Mouse (Mus musculus) neural tube, embryonic 10.5 days (tissue): ENCODE measurements around the gene Emc6.

Experiments
- DNase-seq: peaks from one replicate; pipeline ENCODE4 v3.0.0-alpha.2; 2017; ENCODE audit warnings: low spot score; ENCODE audit errors: extremely low spot score

The Emc6 gene

DNA sequence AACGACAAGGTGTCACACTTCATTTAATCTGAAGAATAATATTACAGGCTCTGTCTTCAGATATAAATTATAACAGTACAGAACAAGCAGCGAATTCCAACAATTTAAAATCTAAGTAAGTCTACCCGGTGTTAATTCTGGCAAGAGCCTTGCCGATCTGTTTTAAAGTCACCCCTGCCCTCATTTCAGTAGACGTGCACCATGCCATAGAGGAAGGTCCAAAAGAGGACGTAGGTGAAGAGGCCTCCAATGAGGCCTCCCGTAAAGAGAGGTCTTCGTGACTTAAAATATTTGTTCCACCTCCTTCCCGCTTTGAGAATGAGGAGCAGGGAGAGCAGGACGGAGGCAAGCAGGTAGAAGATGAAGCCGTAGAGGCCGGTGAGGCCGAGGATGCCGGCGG, 651 bp downstream of the Emc6 start:
- DNase-seq = no peak

- DNase-seq = no peak
These were observed 1.2 kb downstream of the Emc6 start for GRCm38 (mm10) chr11:73175612-73176011.

GRCm38 (mm10) chr11:73172186-73172585, 4.7 kb downstream of the Emc6 start:
- no peak for DNase-seq

DNA sequence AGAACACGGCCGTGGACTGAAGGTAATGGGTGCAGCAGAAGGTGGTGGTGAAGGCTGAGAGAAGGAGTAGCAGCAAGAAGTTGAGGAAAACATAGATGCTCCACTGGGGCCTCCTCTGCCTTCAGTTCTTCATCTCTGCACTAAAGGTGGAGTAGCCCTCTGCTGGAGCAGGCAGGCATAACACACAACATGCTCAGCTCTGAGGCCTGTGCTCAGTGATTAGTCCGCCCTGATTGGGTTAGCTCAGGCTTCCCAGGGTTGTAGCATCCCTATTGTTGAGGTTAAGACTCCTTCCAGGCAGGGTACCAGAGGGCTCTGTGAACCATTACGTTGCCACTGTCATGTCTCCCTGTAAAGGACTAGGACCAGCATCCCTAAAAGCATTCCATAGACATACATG, 7.6 kb downstream of the Emc6 start:
- DNase-seq = peak; percentile 48

DNA sequence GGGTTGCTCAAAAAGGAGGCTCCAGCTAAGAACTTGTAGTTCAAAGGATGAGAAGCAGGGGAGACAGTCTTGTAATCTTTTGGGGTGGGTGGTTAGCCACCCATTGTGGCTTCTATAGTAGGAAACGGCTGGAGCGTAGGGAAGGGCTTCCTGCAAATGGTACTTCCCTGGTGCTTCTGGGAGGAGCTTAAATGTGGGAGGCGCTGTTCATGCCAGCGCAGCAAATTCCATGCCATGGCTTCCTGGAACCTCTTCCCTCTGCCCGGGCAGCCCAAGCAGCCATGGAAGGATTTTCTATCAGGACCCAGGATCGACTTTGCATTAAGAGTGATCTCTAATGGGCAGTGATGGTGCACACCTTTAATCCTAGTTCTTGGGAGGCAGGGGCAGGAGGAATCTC, 8.3 kb downstream of the Emc6 start:
- DNase-seq = no peak

DNA sequence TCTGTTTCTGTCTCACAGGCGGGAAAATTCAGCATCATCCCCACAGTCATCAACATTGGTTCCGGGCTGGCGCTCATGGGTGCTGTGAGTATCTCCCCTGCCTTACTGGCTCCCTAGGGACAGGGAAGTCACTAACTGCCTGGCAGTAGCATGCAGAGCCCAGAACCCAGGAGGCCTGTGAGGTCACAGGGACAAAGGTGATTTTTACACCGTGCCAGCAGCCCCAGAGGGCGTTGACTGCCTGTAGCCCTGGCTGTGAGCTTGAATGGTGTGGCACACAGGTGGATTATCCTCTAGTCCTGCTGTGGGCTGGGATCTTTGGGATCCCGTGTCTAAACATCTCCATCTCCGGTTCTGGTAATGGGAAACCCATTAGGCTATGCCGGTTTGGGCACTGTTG, 8.8 kb downstream of the Emc6 start:
- no peak for DNase-seq

GRCm38 (mm10) chr11:73162284-73162683, 14.6 kb downstream of the Emc6 start:
- no peak for DNase-seq

DNA sequence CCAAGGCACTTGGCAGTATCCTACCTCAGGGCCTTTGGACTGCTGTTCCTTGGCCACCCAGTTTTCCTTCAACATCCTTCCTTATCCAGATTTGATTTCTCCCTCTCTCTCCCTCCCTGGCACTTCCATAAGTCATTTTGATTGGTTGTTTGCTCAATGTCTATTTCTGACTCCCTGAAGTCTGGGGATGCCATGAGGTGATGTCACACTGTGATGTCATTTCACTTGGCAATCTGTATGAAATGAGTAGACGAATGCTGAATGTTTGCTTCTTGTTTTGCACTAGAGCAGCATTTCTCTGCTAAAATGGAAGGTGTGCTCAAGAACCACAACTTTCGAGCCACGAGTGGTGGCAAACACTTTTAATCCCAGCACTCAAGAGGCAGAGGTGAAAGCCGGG, 15.2 kb downstream of the Emc6 start:
- no peak for DNase-seq

DNA sequence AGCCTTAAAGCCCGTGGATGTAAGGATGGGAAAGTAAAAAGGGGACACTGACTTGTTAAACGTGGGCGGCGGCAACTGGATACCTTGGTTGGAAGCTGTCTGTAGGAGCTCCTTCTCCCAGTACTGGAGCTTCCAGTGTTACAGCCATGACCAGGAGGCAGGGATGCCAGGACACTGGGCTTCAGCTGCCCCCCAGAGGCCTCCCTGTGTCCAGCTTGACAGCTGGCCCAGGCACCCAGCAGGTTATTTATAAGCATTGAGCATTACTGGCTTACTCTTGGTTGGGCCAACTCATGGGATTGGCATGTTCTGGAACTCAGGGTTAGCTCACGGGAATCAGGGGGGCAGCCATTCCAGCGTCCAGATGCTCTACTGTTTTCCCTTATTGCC, 16.0 kb downstream of the Emc6 start:
- DNase-seq = no peak

GRCm38 (mm10) chr11:73159957-73160810, 16.7 kb downstream of the Emc6 start, which contains the start of gene P2rx5:
TSS of gene P2rx5 (plus strand) at chr11:73160421.
- peak; percentile 58 for DNase-seq

DNA sequence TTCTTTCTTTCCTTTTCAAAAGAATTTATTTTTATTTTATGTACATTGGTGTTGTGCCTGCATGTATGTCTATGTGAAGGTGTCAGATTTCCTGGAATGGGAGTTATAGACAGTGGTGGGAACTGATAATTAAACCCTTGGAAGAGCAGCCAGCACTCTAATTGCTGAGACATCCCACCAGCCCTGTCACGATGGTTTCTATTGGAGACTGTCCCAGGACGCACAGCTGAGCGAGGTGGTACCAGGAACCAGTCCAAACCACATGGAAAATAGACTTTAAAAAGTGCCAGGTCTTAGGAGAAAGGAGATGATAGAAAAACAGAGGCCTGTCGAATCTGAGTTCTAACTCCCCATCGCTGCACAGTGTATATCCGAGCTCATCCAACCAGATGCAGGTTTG, 21.8 kb downstream of the Emc6 start:
- no peak for DNase-seq

- no peak for DNase-seq
These were observed 28.6 kb downstream of the Emc6 start for GRCm38 (mm10) chr11:73148209-73148608.

DNA sequence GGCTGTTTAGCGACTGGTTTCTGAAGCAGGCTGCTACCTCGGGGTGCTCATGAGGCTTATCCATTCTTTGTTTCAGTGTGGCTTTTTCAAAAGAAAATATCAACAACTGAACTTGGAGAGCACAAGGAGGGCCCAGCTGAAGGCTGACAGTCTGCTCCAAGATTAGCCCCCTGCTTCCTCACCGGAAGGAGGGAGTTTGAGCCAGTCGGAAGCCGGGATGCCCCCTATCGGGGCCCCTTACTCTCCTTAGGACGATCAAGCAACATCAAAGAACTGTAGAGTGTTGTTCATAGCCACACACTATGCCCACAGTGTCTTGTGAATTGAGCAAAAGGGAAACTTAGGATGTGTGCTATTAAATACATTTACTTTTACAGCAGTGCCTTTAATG, 29.9 kb downstream of the Emc6 start:
- DNase-seq = no peak

GRCm38 (mm10) chr11:73146026-73146974, 30.5 kb downstream of the Emc6 start:
- no peak for DNase-seq

- no peak for DNase-seq
These were observed 32.6 kb downstream of the Emc6 start for GRCm38 (mm10) chr11:73144261-73144681.

DNA sequence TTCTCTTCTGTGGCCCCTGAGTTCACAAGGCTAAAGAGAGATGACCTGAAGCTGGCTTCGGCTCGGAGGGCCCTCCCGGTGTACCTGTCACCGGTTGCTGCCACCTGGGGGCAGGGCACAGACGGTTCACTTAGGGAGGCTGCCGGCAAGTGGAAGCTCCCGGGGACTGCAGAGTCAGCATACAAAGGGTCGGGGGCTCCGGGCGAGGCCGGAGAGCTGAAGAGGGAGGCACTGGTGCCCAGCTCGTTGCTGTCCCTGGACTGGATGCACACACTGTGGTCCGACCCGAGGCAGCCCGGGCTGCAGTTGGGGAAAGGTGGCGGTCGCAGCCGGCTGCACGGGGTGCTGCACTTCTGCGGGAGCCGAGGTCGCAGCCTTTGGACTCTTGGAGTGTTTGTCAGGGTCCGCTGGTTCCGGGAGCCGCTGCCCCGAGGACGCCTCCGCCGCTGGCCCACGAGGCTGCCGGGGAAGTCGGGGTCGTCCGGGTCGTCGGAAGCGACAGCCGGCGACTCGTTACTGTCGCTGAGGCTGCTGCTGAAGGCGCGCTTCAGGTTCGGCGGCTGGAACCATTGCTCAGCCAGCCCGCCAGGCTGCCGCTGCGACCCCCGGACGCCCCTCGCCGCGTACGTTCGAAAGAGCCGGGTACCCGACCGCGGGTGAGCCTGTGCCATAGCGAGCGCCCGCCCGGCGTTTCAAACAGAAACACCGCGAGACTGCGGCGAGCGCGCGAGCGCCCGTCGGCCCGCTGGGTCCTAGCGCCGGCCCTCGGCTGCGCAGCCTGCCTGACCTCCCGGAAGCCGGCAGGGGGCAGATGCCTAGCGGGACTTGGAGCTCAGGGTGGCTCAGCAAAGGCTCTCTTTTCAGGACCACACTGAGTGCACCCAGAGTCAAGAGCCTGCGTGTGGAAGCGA, 39.0 kb downstream of the Emc6 start, which contains the start of gene Haspin:
Haspin (minus strand) TSS at position 704 of the 911 bp plus-strand sequence.
- DNase-seq = peak; percentile 96

- DNase-seq = no peak
These were observed 39.7 kb downstream of the Emc6 start for GRCm38 (mm10) chr11:73137116-73137515.

- DNase-seq = no peak
These were observed 40.2 kb downstream of the Emc6 start for GRCm38 (mm10) chr11:73136587-73136986.

DNA sequence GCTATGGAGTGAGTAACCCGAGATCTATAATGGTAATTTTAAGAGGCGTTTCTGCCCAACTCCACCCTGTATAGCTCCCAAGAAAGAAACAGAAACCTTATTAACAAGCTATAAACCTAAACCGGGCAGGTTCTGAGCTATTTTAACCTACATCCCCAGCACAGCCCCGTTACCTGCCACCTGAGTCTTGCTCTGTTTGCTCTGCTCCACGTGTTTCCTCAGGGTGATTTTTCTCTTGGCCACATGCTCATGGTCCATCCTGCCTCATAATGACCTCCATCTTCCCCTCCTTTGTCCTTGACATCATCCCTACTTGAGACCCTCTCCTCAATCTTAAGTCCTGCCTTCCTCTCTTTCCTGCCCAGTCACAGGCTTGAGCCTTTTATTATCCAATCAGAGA, 42.6 kb downstream of the Emc6 start:
- DNase-seq = no peak

GRCm38 (mm10) chr11:73132999-73133398, 43.8 kb downstream of the Emc6 start:
- DNase-seq = no peak

- DNase-seq = no peak
These were observed 45.8 kb downstream of the Emc6 start for GRCm38 (mm10) chr11:73131020-73131419.
